In genomic region chr4:130274346-130275015, GRCm38 (mm10) we compare ENCODE assay signal across 8 mouse cellular contexts. TPM values are rescaled to one million over a fixed set of nuclear protein-coding genes. Genes with fewer than 3 reads are reported as not detected.
DNase-seq lines count a peak whose midpoint lies in the region; ATAC-seq lines count a peak whose summit lies in the region.

No protein-coding gene starts in this region.

- no peaks in the 10 kb centered on the region for H3K9me3 ChIP-seq in heart, embryonic 16.5 days (replicated peaks; ENCODE audit: control insufficient read depth, low read length)
- no peaks in the 10 kb centered on the region for H3K9me3 ChIP-seq in embryonic facial prominence, embryonic 11.5 days (replicated peaks; ENCODE audit: control insufficient read depth, low read length)
- no peaks in the 10 kb centered on the region for H3K9me3 ChIP-seq in limb, embryonic 12.5 days
- H3K9me3 ChIP-seq in stomach, embryonic 15.5 days: no peaks in the 10 kb centered on the region

- H3K4me3 ChIP-seq in heart, embryonic 16.5 days (ENCODE audit: low read length): peak overlapping the region; percentile 52
- H3K4me3 ChIP-seq in embryonic facial prominence, embryonic 11.5 days (ENCODE audit: low read depth, low read length): peak overlapping the region; percentile 73
- peak overlapping the region; percentile 90 for H3K4me3 ChIP-seq in limb, embryonic 12.5 days (replicated peaks)
- peak overlapping the region; percentile 58 for H3K4me3 ChIP-seq in stomach, embryonic 15.5 days (replicated peaks)

- H3K9ac ChIP-seq in heart, embryonic 16.5 days (ENCODE audit: low read length): peak overlapping the region; percentile 49
- peak overlapping the region; percentile 88 for H3K9ac ChIP-seq in embryonic facial prominence, embryonic 11.5 days (replicated peaks; ENCODE audit: low read length)
- H3K9ac ChIP-seq in limb, embryonic 12.5 days (replicated peaks): peak overlapping the region; percentile 98
- H3K9ac ChIP-seq in stomach, embryonic 15.5 days: peak overlapping the region; percentile 42

- no peak; the same call in 1 of the 2 replicates for ATAC-seq in heart, embryonic 16.5 days (replicated peaks; ENCODE audit: extremely low read depth, insufficient read depth, low FRiP score)
- peak; percentile 79 for ATAC-seq in embryonic facial prominence, embryonic 11.5 days (replicated peaks; ENCODE audit: insufficient number of reproducible peaks, low FRiP score, low TSS enrichment, low read depth)
- peak; percentile 83 for ATAC-seq in limb, embryonic 12.5 days (ENCODE audit: insufficient number of reproducible peaks, insufficient read depth, low FRiP score, low TSS enrichment, low read depth)
- peak; percentile 48; the same call in 1 of the 2 replicates for ATAC-seq in stomach, embryonic 15.5 days (ENCODE audit: insufficient read depth, low FRiP score, low read depth)
- no peak for ATAC-seq in CD4-positive, CD25-positive, alpha-beta regulatory T cell, adult 4 months

- H3K36me3 ChIP-seq in heart, embryonic 16.5 days (ENCODE audit: control insufficient read depth, insufficient read depth): no peaks in the 10 kb centered on the region
- no peaks in the 10 kb centered on the region for H3K36me3 ChIP-seq in embryonic facial prominence, embryonic 11.5 days (replicated peaks; ENCODE audit: control insufficient read depth, insufficient read depth, low read depth, low read length)
- H3K36me3 ChIP-seq in limb, embryonic 12.5 days: peaks cover 22% of the 10 kb centered on the region
- no peaks in the 10 kb centered on the region for H3K36me3 ChIP-seq in stomach, embryonic 15.5 days

- WGBS in heart, embryonic 16.5 days: 1% methylated on average over 29 of the region's 29 CpGs
- WGBS in embryonic facial prominence, embryonic 11.5 days: under 1% methylated on average over 27 of the region's 29 CpGs
- under 1% methylated on average over 28 of the region's 29 CpGs for WGBS in limb, embryonic 12.5 days
- WGBS in stomach, embryonic 15.5 days: under 1% methylated on average over 27 of the region's 29 CpGs

- peaks cover 62% of the 10 kb centered on the region for H3K27me3 ChIP-seq in heart, embryonic 16.5 days (ENCODE audit: control insufficient read depth, insufficient read depth, low read length)
- no peaks in the 10 kb centered on the region; the same call in 1 of the 2 replicates for H3K27me3 ChIP-seq in embryonic facial prominence, embryonic 11.5 days (ENCODE audit: control insufficient read depth, insufficient read depth, low read length)
- H3K27me3 ChIP-seq in limb, embryonic 12.5 days: peaks cover 22% of the 10 kb centered on the region
- peaks cover 12% of the 10 kb centered on the region; the same call in 1 of the 2 replicates for H3K27me3 ChIP-seq in stomach, embryonic 15.5 days (replicated peaks)

- no peak for DNase-seq in heart, adult 18-20 months
- peak; percentile 53 for DNase-seq in Muller cell, postnatal 12 days (ENCODE audit: inconsistent ontology term)
- DNase-seq in embryonic facial prominence, embryonic 11.5 days (ENCODE audit: low spot score): peak; percentile 74
- DNase-seq in ovary, adult 18-20 months (ENCODE audit: low spot score): no peak

- no peak overlapping the region for H3K27ac ChIP-seq in heart, embryonic 16.5 days (ENCODE audit: low read length)
- H3K27ac ChIP-seq in embryonic facial prominence, embryonic 11.5 days (replicated peaks; ENCODE audit: low read depth, low read length): peak overlapping the region; percentile 57
- peak overlapping the region; percentile 96 for H3K27ac ChIP-seq in limb, embryonic 12.5 days
- no peak overlapping the region for H3K27ac ChIP-seq in stomach, embryonic 15.5 days

- H3K4me2 ChIP-seq in heart, embryonic 16.5 days (ENCODE audit: low read depth, low read length): peak overlapping the region; percentile 80
- H3K4me2 ChIP-seq in embryonic facial prominence, embryonic 11.5 days (ENCODE audit: low read depth, low read length): peak overlapping the region; percentile 66
- peak overlapping the region; percentile 82 for H3K4me2 ChIP-seq in limb, embryonic 12.5 days
- H3K4me2 ChIP-seq in stomach, embryonic 15.5 days: peak overlapping the region; percentile 97

- H3K4me1 ChIP-seq in heart, embryonic 16.5 days (ENCODE audit: control insufficient read depth, insufficient read depth, low read length): peaks cover 7% of the 10 kb centered on the region
- no peaks in the 10 kb centered on the region for H3K4me1 ChIP-seq in embryonic facial prominence, embryonic 11.5 days (ENCODE audit: control insufficient read depth, insufficient read depth, low read length)
- H3K4me1 ChIP-seq in limb, embryonic 12.5 days (replicated peaks): peaks cover 16% of the 10 kb centered on the region
- peaks cover 11% of the 10 kb centered on the region; the same call in 1 of the 2 replicates for H3K4me1 ChIP-seq in stomach, embryonic 15.5 days

RNA-seq across cellular contexts. Expression of gene Serinc2, which starts 4.5 kb away (rescaled TPM):
- polyA plus RNA-seq in heart, embryonic 16.5 days (2015; fragmentation: Nextera tagmentation; extraction: Ambion mirVana): 5.4 and 6.4 TPM in 2 replicates
- 1 to 10 TPM; 2.0 to 2.2 TPM for total RNA-seq in heart, adult 18-20 months (2021)
- 82.7 and 98.5 TPM in 2 replicates for polyA plus RNA-seq in embryonic facial prominence, embryonic 11.5 days (2014; fragmentation: Nextera tagmentation; extraction: Ambion mirVana)
- polyA plus RNA-seq in limb, embryonic 12.5 days (2016; fragmentation: Nextera tagmentation; extraction: Ambion mirVana): 199 and 205 TPM in 2 replicates
- polyA plus RNA-seq in stomach, embryonic 15.5 days (2015; fragmentation: Nextera tagmentation; extraction: Ambion mirVana): 34.0 and 34.5 TPM in 2 replicates
- 1 to 10 TPM in 1 of 2 experiments, under 1 TPM in 1; 0.34 to 1.2 TPM for polyA plus RNA-seq in CD4-positive, CD25-positive, alpha-beta regulatory T cell, adult 4 months (2017; shearing (Covaris generic))

RNA-seq across cellular contexts. Expression of gene Fabp3, which starts 33.9 kb away (rescaled TPM):
- polyA plus RNA-seq in heart, embryonic 16.5 days (2015; fragmentation: Nextera tagmentation; extraction: Ambion mirVana): 1,916 and 1,999 TPM in 2 replicates
- total RNA-seq in heart, adult 18-20 months (2021): 1,000 to 10,000 TPM; 5,802 to 6,041 TPM
- polyA plus RNA-seq in embryonic facial prominence, embryonic 11.5 days (2014; fragmentation: Nextera tagmentation; extraction: Ambion mirVana): 12.4 and 15.9 TPM in 2 replicates
- polyA plus RNA-seq in limb, embryonic 12.5 days (2016; fragmentation: Nextera tagmentation; extraction: Ambion mirVana): 11.3 and 14.1 TPM in 2 replicates
- 7.4 and 7.7 TPM in 2 replicates for polyA plus RNA-seq in stomach, embryonic 15.5 days (2015; fragmentation: Nextera tagmentation; extraction: Ambion mirVana)
- not detected for polyA plus RNA-seq in CD4-positive, CD25-positive, alpha-beta regulatory T cell, adult 4 months (2017; shearing (Covaris generic))

RNA-seq across cellular contexts. Expression of gene Gm10570, which starts 34.0 kb away (rescaled TPM):
- 1.1 and 1.4 TPM in 2 replicates for polyA plus RNA-seq in heart, embryonic 16.5 days (2015; fragmentation: Nextera tagmentation; extraction: Ambion mirVana)
- not detected for total RNA-seq in heart, adult 18-20 months (2021)
- 0.46 TPM in 1 of 2 replicates, not detected in the other for polyA plus RNA-seq in embryonic facial prominence, embryonic 11.5 days (2014; fragmentation: Nextera tagmentation; extraction: Ambion mirVana)
- polyA plus RNA-seq in limb, embryonic 12.5 days (2016; fragmentation: Nextera tagmentation; extraction: Ambion mirVana): not detected in 2 replicates
- 0.57 TPM in 1 of 2 replicates, not detected in the other for polyA plus RNA-seq in stomach, embryonic 15.5 days (2015; fragmentation: Nextera tagmentation; extraction: Ambion mirVana)
- polyA plus RNA-seq in CD4-positive, CD25-positive, alpha-beta regulatory T cell, adult 4 months (2017; shearing (Covaris generic)): not detected

RNA-seq across cellular contexts. Expression of gene Gm853, which starts 52.3 kb away (rescaled TPM):
- not detected in 2 replicates for polyA plus RNA-seq in heart, embryonic 16.5 days (2015; fragmentation: Nextera tagmentation; extraction: Ambion mirVana)
- not detected for total RNA-seq in heart, adult 18-20 months (2021)
- polyA plus RNA-seq in embryonic facial prominence, embryonic 11.5 days (2014; fragmentation: Nextera tagmentation; extraction: Ambion mirVana): not detected in 2 replicates
- not detected in 2 replicates for polyA plus RNA-seq in limb, embryonic 12.5 days (2016; fragmentation: Nextera tagmentation; extraction: Ambion mirVana)
- polyA plus RNA-seq in stomach, embryonic 15.5 days (2015; fragmentation: Nextera tagmentation; extraction: Ambion mirVana): not detected in 2 replicates
- polyA plus RNA-seq in CD4-positive, CD25-positive, alpha-beta regulatory T cell, adult 4 months (2017; shearing (Covaris generic)): not detected

Comparison
In these comparisons a context has a peak if more than half of its experiments do, and no peak if none do; other contexts are left out.
1. ATAC-seq: peak in embryonic facial prominence, embryonic 11.5 days (single experiment), limb, embryonic 12.5 days (single experiment) and stomach, embryonic 15.5 days (single experiment); none in heart, embryonic 16.5 days (single experiment) and CD4-positive, CD25-positive, alpha-beta regulatory T cell, adult 4 months (single experiment).
2. H3K27ac ChIP-seq: peak in embryonic facial prominence, embryonic 11.5 days (single experiment) and limb, embryonic 12.5 days (single experiment); none in heart, embryonic 16.5 days (single experiment) and stomach, embryonic 15.5 days (single experiment).
3. H3K9ac ChIP-seq: peak in every context shown above with its lines; median percentile 98 in limb, embryonic 12.5 days; 88 in embryonic facial prominence, embryonic 11.5 days; 49 in heart, embryonic 16.5 days; 42 in stomach, embryonic 15.5 days.
4. DNase-seq: peak in Muller cell, postnatal 12 days (single experiment) and embryonic facial prominence, embryonic 11.5 days (single experiment); none in heart, adult 18-20 months (0 of 2) and ovary, adult 18-20 months (single experiment).
5. RNA of gene Fabp3, which starts 33.9 kb away (polyA plus RNA-seq): 1,916 to 1,999 TPM in heart, embryonic 16.5 days; 12.4 to 15.9 TPM in embryonic facial prominence, embryonic 11.5 days, 11.3 to 14.1 TPM in limb, embryonic 12.5 days, 7.4 to 7.7 TPM in stomach, embryonic 15.5 days and not detected in CD4-positive, CD25-positive, alpha-beta regulatory T cell, adult 4 months; every median in the first group is over 100 times any median in the second.
6. Peak in every context shown above with its lines, with median percentiles within 50 percentile points of each other: H3K4me2 ChIP-seq and H3K4me3 ChIP-seq.